Mouse (Mus musculus) heart, postnatal 0 days (tissue): ENCODE data around the gene Scn5a. TPM values are rescaled to one million over a fixed set of nuclear protein-coding genes. Genes with fewer than 3 reads are reported as not detected.

ENCODE experiments used
- ATAC-seq: fragments of 200-750 bp; cut with Nextera tagmentation; 2 replicates; pipeline ENCODE4 v1.8.0; 2017; ENCODE audit warnings: low read depth, moderate number of reproducible peaks, moderate library complexity; ENCODE audit not compliant: insufficient read depth
- DNase-seq: peaks from one replicate; pipeline ENCODE4 v3.0.0-alpha.2; 2016; ENCODE audit warnings: low spot score
- H3K27ac ChIP-seq: fragments of 300-500 bp; sonication (generic); 2 replicates; pipeline ENCODE4 v1.5.1; 2014; ENCODE audit warnings: low read depth, mild to moderate bottlenecking
- H3K27me3 ChIP-seq: fragments of 300-500 bp; sonication (generic); 2 replicates; pipeline ENCODE4 v1.6.1; 2014; ENCODE audit warnings: low read length, mixed read lengths; ENCODE audit not compliant: control insufficient read depth, insufficient read depth
- H3K36me3 ChIP-seq: fragments of 300-500 bp; sonication (generic); replicated peaks from 2 replicates; pipeline ENCODE4 v1.6.1; 2014; ENCODE audit warnings: low read length, mixed read lengths; ENCODE audit not compliant: control insufficient read depth, insufficient read depth
- H3K4me1 ChIP-seq: fragments of 300-500 bp; sonication (generic); 2 replicates; pipeline ENCODE4 v1.6.1; 2014; ENCODE audit warnings: antibody characterized with exemption; ENCODE audit not compliant: control insufficient read depth, insufficient read depth
- H3K4me2 ChIP-seq: fragments of 300-500 bp; sonication (generic); 2 replicates; pipeline ENCODE4 v1.6.1; 2014; ENCODE audit warnings: low read depth, mild to moderate bottlenecking, low read length, moderate library complexity
- H3K4me3 ChIP-seq: fragments of 300-500 bp; sonication (generic); 2 replicates; pipeline ENCODE4 v1.5.1; 2014; ENCODE audit warnings: low read depth, low read length
- H3K9ac ChIP-seq: fragments of 300-500 bp; sonication (generic); replicated peaks from 2 replicates; pipeline ENCODE4 v1.6.1; 2014; ENCODE audit warnings: low read depth, low read length, mixed read lengths
- H3K9me3 ChIP-seq: fragments of 300-500 bp; sonication (generic); replicated peaks from 2 replicates; pipeline ENCODE4 v1.6.1; 2016; ENCODE audit warnings: low read length; ENCODE audit not compliant: control insufficient read depth
- CTCF ChIP-seq: IDR thresholded peaks from 2 replicates; pipeline ENCODE4 v1.5.1; 2016; ENCODE audit warnings: antibody characterized with exemption, control low read depth, low read depth
- EP300 ChIP-seq: IDR thresholded peaks from 2 replicates; pipeline ENCODE4 v1.6.1; 2016; ENCODE audit warnings: antibody characterized with exemption, low read depth
- WGBS: fragments of 180-500 bp; shearing (Covaris S2); extraction: QIAGEN DNeasy Blood & Tissue Kit; methylation state at CpG from one replicate; pipeline ENCODE4 v1.1.7; 2014; 5-methylcytosine and 5-hydroxymethylcytosine counted together
- polyA plus RNA-seq: library from polyadenylated mRNA; unstranded; fragments of >200 nt; fragmentation: Nextera tagmentation; extraction: Ambion mirVana; gene quantifications from 2 replicates; pipeline ENCODE4 v1.2.1, GENCODE M21; 2015
- total RNA-seq: library from RNA; depleted of rRNA; stranded (reverse); fragments of >200 nt; gene quantifications from 2 replicates; pipeline ENCODE4 v1.2.3, GENCODE M21; 2014; ENCODE audit warnings: low replicate concordance

Gene Scn5a
- total and polyA plus RNA-seq, 2 experiments from 2014 or later, result 16.8 to 82.7 TPM

DNA sequence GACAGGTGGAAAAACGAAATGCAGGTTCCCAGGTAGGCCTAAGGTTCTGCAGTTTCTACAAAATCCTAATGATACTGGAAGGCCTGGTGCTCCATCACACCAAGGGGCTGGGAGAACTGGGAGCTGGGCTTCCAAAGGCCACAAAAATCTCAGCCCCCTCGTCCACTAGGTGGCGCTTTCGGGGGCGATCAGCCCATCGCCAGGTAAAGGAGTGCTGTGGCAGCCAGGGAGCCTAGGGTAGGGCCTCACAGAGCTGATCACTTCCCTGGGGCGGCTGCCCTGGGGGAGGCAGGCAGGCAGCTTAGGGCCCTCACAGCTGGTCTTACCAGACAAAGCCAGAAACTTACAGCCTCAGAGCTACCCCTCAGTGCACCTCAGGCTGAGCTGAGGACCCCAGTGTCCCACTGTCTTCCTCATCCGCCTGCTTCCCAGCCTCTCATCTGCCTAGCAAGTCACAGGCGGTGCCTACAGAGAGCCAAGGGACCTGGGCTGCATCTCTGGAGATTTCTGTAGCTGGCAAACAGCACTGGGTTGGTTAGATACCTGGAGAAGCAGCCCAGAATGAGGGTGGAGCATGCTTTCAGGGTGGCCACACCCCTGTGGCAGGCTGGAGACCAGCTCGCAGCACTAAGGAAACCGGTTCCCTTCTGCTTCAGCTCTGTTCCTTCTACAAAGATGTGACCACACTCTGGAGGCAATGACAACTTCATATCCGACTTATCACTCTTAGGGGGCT lies 20.5 kb downstream of the Scn5a start:
- Histone ChIP-seq H3K9ac (no peak overlapping the region), H3K27ac (no peak overlapping the region), H3K4me3 (no peak overlapping the region), H3K4me1 (no peaks in the 10 kb centered on the region), H3K4me2 (no peak overlapping the region), H3K27me3 (no peaks in the 10 kb centered on the region), H3K9me3 (no peaks in the 10 kb centered on the region), H3K36me3 (peaks cover 18% of the 10 kb centered on the region; the same call in 1 of the 2 replicates)
- TF ChIP-seq CTCF (peak; percentile 70), EP300 (no peak)
- WGBS, result 31% methylated on average over 12 of the region's 12 CpGs
- ATAC-seq (no peak), DNase-seq (no peak)

DNA sequence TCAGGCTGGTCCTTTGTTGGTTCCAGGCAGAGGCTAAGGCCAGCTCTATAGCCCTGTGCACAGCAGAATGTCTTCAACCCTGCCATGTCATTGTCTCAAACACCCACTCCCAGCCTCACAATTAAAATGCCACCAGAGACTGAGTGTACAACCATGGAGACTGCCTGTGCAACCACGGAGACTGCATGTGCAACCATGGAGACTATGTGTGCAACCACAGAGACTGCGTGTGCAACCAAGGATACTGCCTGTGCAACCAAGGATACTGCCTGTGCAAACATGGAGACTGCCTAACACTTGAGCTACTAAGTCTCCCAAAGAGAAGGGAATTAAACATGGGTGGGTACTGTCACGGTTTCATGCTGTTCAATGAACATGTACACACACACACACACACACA lies 22.8 kb downstream of the Scn5a start:
- 93% methylated on average over 3 of the region's 3 CpGs for WGBS
- no peak for ATAC-seq

DNA sequence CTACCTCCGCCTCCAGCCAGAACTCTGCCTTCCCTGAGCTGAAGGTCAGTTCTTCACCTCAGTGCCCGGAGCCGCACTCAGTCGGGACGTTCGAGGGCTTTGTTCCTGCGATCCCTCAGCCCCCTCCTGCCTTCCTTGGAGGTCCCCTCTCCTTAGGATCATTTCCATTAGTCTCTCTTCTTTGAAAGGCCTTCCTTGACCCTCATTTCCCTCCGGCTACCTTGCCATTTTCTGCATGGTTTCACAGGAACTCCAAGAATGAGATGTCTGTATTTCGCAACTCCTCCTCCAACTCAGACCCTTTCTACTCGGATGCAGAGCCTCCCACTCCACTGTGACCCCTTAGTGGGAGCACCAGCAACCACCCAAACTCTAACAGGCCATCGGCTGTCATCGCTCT lies 31.3 kb downstream of the Scn5a start:
- Histone ChIP-seq H3K9me3 (no peaks in the 10 kb centered on the region), H3K27me3 (no peaks in the 10 kb centered on the region), H3K4me3 (no peak overlapping the region), H3K9ac (no peak overlapping the region), H3K36me3 (peaks cover 64% of the 10 kb centered on the region), H3K4me1 (no peaks in the 10 kb centered on the region), H3K4me2 (no peak overlapping the region), H3K27ac (no peak overlapping the region)
- DNase-seq (no peak), ATAC-seq (no peak)
- TF ChIP-seq EP300 (no peak), CTCF (no peak)
- 74% methylated on average over 12 of the region's 12 CpGs for WGBS

More for the DNA sequence above, 22.8 kb downstream of the Scn5a start:
- Histone ChIP-seq H3K4me2 (no peak overlapping the region), H3K27ac (no peak overlapping the region), H3K4me1 (no peaks in the 10 kb centered on the region), H3K4me3 (no peak overlapping the region), H3K9ac (no peak overlapping the region), H3K27me3 (no peaks in the 10 kb centered on the region), H3K9me3 (no peaks in the 10 kb centered on the region), H3K36me3 (peaks cover 23% of the 10 kb centered on the region; the same call in 1 of the 2 replicates)
- no peak for DNase-seq
- TF ChIP-seq CTCF (no peak), EP300 (no peak)

DNA sequence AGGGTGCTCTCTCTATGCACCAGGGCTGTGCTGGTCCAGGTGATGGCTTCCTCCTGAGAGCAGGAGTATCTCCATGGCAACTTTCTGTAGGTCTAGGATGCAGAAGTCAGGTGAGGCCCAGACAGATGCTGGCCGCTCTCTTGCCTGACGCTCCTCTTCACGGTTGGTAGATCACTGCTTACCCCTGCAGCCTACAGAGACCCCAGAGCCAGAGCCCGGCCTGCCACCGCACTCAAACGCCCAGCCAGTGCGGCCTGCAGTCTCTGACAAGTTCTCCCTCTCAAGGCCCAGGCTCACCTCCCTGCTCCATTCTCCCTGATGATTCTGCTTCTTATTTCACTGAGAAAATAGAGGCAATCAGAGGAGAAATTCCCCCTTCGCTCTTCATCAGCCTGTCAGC lies 31.7 kb downstream of the Scn5a start:
- WGBS, result 89% methylated on average over 8 of the region's 8 CpGs
- Histone ChIP-seq H3K4me3 (no peak overlapping the region), H3K4me1 (no peaks in the 10 kb centered on the region), H3K9ac (no peak overlapping the region), H3K27me3 (no peaks in the 10 kb centered on the region), H3K27ac (no peak overlapping the region), H3K36me3 (peaks cover 68% of the 10 kb centered on the region), H3K9me3 (no peaks in the 10 kb centered on the region), H3K4me2 (no peak overlapping the region)
- TF ChIP-seq EP300 (no peak), CTCF (no peak)
- ATAC-seq (no peak), DNase-seq (no peak)

DNA sequence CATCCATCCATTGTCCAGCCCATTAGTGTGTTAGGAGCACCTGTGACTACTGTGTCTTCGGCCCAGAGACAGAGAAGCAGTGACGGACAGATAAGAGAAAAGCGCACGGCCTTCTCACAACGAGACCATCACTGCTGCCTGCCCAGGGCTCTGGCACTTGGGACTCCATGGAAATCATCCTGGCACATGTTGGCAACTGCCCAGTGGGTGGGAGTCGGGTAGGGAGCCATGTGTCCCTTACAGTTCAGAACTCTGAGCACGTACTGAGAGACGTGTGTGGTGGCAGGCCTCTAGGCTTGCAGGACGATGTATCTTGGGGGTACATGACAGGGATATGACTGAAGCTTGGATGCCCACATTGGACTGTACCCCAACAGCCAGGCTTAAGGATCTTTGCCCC lies 38.1 kb downstream of the Scn5a start:
- 83% methylated on average over 9 of the region's 9 CpGs for WGBS
- TF ChIP-seq CTCF (no peak), EP300 (no peak)
- peaks cover 19% of the 10 kb centered on the region for H3K36me3 ChIP-seq
- DNase-seq, result no peak
- no peak overlapping the region for H3K9ac ChIP-seq
- no peaks in the 10 kb centered on the region for H3K4me1 ChIP-seq
- no peak overlapping the region for H3K4me3 ChIP-seq
- H3K27ac ChIP-seq, result no peak overlapping the region
- ATAC-seq, result no peak
- H3K9me3 ChIP-seq, result no peaks in the 10 kb centered on the region
- H3K4me2 ChIP-seq, result no peak overlapping the region
- H3K27me3 ChIP-seq, result no peaks in the 10 kb centered on the region

DNA sequence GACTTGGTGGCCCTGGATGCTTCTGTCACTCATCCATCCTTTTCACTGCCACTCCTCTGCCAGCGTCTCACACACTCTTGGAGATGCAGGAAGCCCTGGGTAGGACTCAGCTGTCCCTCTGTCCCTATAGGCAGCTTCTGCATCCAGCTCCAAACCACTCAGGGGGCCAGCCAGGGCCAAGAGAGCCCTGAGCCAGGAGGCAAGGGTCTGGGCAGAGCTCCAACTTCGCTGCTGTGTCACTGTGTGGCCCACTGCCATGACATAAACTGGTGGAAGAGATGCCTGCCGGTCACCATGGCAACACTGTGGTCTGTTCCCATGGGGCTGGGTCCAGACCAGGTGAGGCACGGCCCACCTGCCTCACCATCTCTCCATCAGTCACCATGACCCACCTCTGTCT lies 41.0 kb downstream of the Scn5a start:
- 38% methylated on average over 4 of the region's 4 CpGs for WGBS
- no peaks in the 10 kb centered on the region for H3K4me1 ChIP-seq
- no peak overlapping the region for H3K9ac ChIP-seq
- TF ChIP-seq EP300 (no peak), CTCF (no peak)
- H3K4me3 ChIP-seq, result no peak overlapping the region
- DNase-seq (peak; percentile 34), ATAC-seq (peak; percentile 78)
- no peaks in the 10 kb centered on the region for H3K9me3 ChIP-seq
- H3K27me3 ChIP-seq, result no peaks in the 10 kb centered on the region
- no peak overlapping the region for H3K27ac ChIP-seq
- no peak overlapping the region for H3K4me2 ChIP-seq
- H3K36me3 ChIP-seq, result peaks cover 7% of the 10 kb centered on the region
